In the genomic region with DNA sequence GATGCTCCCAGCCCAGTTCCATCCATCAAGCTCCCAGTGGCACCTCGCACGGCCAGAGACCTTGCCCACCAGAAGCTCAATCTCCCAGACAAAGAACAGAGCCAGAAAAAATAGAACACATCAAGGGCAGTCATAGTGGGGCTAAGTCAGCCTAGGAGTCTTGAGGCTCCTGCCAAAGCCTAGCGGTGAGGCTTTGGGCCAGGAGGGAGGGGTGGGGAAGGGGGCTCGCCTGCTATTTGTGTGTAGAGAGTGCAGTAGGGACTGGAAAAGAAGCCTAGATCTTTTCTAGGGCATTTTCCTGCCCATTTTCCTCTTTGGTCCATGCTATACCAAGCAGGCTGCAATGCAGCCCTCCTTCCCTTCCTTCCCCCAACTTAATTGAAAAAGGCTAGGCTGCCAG, we compare ENCODE assay signal across 10 mouse cellular contexts.
DNase-seq lines count a peak whose midpoint lies in the region; ATAC-seq and TF ChIP-seq lines count a peak whose summit lies in the region.
"Had no signal": no experiment of that assay in that cellular context is flagged by ENCODE, and none has a peak within 500 bp of the region (broad histone marks: within the 10 kb centered on the region; RNA-seq: fewer than 3 reads in every experiment).

No protein-coding gene starts in this region.

- H3K27ac ChIP-seq in left cerebral cortex, adult 2 months, result no peak overlapping the region
- no peak overlapping the region; the same call in 1 of the 2 replicates for H3K27ac ChIP-seq in forebrain, embryonic 12.5 days
- no peak overlapping the region for H3K27ac ChIP-seq in intestine, postnatal 0 days (ENCODE audit: low read depth, low read length)
- peak overlapping the region; percentile 81 for H3K27ac ChIP-seq in neural tube, embryonic 15.5 days (replicated peaks)
- H3K27ac ChIP-seq in thymus, adult 2 months (ENCODE audit: control insufficient read depth, insufficient read depth, low read length), result no peak overlapping the region
- H3K27ac ChIP-seq: gastrocnemius, adult 2 months; macrophage had no signal

- intact Hi-C loops in left cerebral cortex, adult 2 months (cut with DNase I), result no loop called here
- intact Hi-C loops in left cerebral cortex, postnatal 25 days (cut with DNase I), result no loop called here

- TF ChIP-seq CTCF in left cerebral cortex, adult 2 months (IDR thresholded peaks at IDR 0.05), result no peak
- no peak for TF ChIP-seq CTCF in intestine, postnatal 0 days (IDR thresholded peaks at IDR 0.05; ENCODE audit: low read depth)
- TF ChIP-seq CTCF in thymus, adult 2 months (IDR thresholded peaks at IDR 0.05; ENCODE audit: borderline replicate concordance, control insufficient read depth, extremely low read depth, insufficient read depth, low read length, poor library complexity), result no peak

- ATAC-seq in forebrain, embryonic 12.5 days (ENCODE audit: low FRiP score), result no peak
- no peak for ATAC-seq in intestine, postnatal 0 days
- peak; percentile 11 for ATAC-seq in neural tube, embryonic 15.5 days (ENCODE audit: low FRiP score)
- ATAC-seq in erythroblast, adult 5-6 weeks (replicated peaks; ENCODE audit: low FRiP score, poor library complexity, severe bottlenecking), result no peak

- H3K36me3 ChIP-seq in forebrain, embryonic 12.5 days (replicated peaks), result no peaks in the 10 kb centered on the region
- no peaks in the 10 kb centered on the region for H3K36me3 ChIP-seq in intestine, postnatal 0 days (ENCODE audit: control insufficient read depth, insufficient read depth)
- no peaks in the 10 kb centered on the region for H3K36me3 ChIP-seq in neural tube, embryonic 15.5 days
- no peaks in the 10 kb centered on the region for H3K36me3 ChIP-seq in thymus, adult 2 months (ENCODE audit: control insufficient read depth, insufficient read depth, low read length)

- peak overlapping the region; percentile 40 for H3K4me2 ChIP-seq in forebrain, embryonic 12.5 days
- H3K4me2 ChIP-seq in intestine, postnatal 0 days (replicated peaks; ENCODE audit: low read depth), result peak overlapping the region; percentile 30; the same call in 1 of the 2 replicates
- H3K4me2 ChIP-seq in neural tube, embryonic 15.5 days, result peak overlapping the region; percentile 49

- no peak for TF ChIP-seq POLR2A in thymus, adult 2 months (IDR thresholded peaks at IDR 0.05; ENCODE audit: control insufficient read depth, extremely low read depth, insufficient read depth, low read length, poor library complexity)

- H3K9ac ChIP-seq in forebrain, embryonic 12.5 days, result no peak overlapping the region
- no peak overlapping the region for H3K9ac ChIP-seq in intestine, postnatal 0 days (ENCODE audit: low read depth, low read length)
- H3K9ac ChIP-seq in neural tube, embryonic 15.5 days (replicated peaks), result peak overlapping the region; percentile 28; the same call in 1 of the 2 replicates

- peaks cover 24% of the 10 kb centered on the region; the same call in 1 of the 2 replicates for H3K27me3 ChIP-seq in forebrain, embryonic 12.5 days
- H3K27me3 ChIP-seq in intestine, postnatal 0 days (replicated peaks; ENCODE audit: control insufficient read depth, insufficient read depth, low read length), result no peaks in the 10 kb centered on the region
- H3K27me3 ChIP-seq in neural tube, embryonic 15.5 days (replicated peaks), result no peaks in the 10 kb centered on the region; the same call in 1 of the 2 replicates
- H3K27me3 ChIP-seq in thymus, adult 2 months (ENCODE audit: control insufficient read depth, insufficient read depth, low read length), result no peaks in the 10 kb centered on the region

- DNase-seq in left cerebral cortex, adult 2 months (ENCODE audit: extremely low spot score in 1 of 2, low spot score in 2 of 2), result no peak
- DNase-seq in left cerebral cortex, postnatal 25 days (ENCODE audit: low spot score in 2 of 2), result no peak
- DNase-seq in thymus, adult 2 months, result no peak
- DNase-seq: thymus, postnatal 36 days had no signal

- peaks cover 54% of the 10 kb centered on the region for H3K4me1 ChIP-seq in forebrain, embryonic 12.5 days
- H3K4me1 ChIP-seq in intestine, postnatal 0 days (replicated peaks; ENCODE audit: control insufficient read depth, insufficient read depth, low read length), result no peaks in the 10 kb centered on the region
- H3K4me1 ChIP-seq in neural tube, embryonic 15.5 days, result peaks cover 56% of the 10 kb centered on the region
- no peaks in the 10 kb centered on the region for H3K4me1 ChIP-seq in thymus, adult 2 months (replicated peaks; ENCODE audit: control insufficient read depth, insufficient read depth, low read length)

- peak overlapping the region; percentile 31; the same call in 1 of the 2 replicates for H3K4me3 ChIP-seq in left cerebral cortex, adult 2 months
- peak overlapping the region; percentile 32; the same call in 1 of the 2 replicates for H3K4me3 ChIP-seq in forebrain, embryonic 12.5 days (replicated peaks)
- no peak overlapping the region for H3K4me3 ChIP-seq in intestine, postnatal 0 days (ENCODE audit: low read depth, low read length)
- peak overlapping the region; percentile 28 for H3K4me3 ChIP-seq in neural tube, embryonic 15.5 days (replicated peaks)
- no peak overlapping the region for H3K4me3 ChIP-seq in thymus, adult 2 months (ENCODE audit: control insufficient read depth, insufficient read depth, low read length)

- no peaks in the 10 kb centered on the region for H3K9me3 ChIP-seq in forebrain, embryonic 12.5 days
- no peaks in the 10 kb centered on the region for H3K9me3 ChIP-seq in intestine, postnatal 0 days (ENCODE audit: control insufficient read depth)
- H3K9me3 ChIP-seq in neural tube, embryonic 15.5 days (replicated peaks), result no peaks in the 10 kb centered on the region

- WGBS in forebrain, embryonic 12.5 days, result 30% methylated on average over 4 of the region's 4 CpGs
- 46% methylated on average over 4 of the region's 4 CpGs for WGBS in intestine, postnatal 0 days
- 21% methylated on average over 4 of the region's 4 CpGs for WGBS in neural tube, embryonic 15.5 days
- 64% methylated on average over 4 of the region's 4 CpGs for WGBS in thymus, adult 2 months

Comparison
In these comparisons a context has a peak if more than half of its experiments do, and no peak if none do; other contexts are left out.
1. H3K4me3 ChIP-seq: peak in left cerebral cortex, adult 2 months (single experiment), forebrain, embryonic 12.5 days (single experiment) and neural tube, embryonic 15.5 days (single experiment); none in intestine, postnatal 0 days (single experiment) and thymus, adult 2 months (single experiment).
2. Peak in every context shown above with its lines, with median percentiles within 50 percentile points of each other: H3K4me2 ChIP-seq.